In genomic region chr2:68053243-68053642, GRCm38 (mm10) we compare ENCODE assay signal across 22 mouse cellular contexts.
"Had no signal": no experiment of that assay in that cellular context is flagged by ENCODE, and none has a peak within 500 bp of the region (broad histone marks: within the 10 kb centered on the region; RNA-seq: fewer than 3 reads in every experiment).

No protein-coding gene starts in this region.

- ATAC-seq: hindbrain, postnatal 0 days; intestine, embryonic 16.5 days had no signal

- H3K27ac ChIP-seq: gastrocnemius, adult 2 months; heart, embryonic 10.5 days; hindbrain, embryonic 10.5 days; hindbrain, embryonic 12.5 days; hindbrain, embryonic 15.5 days; hindbrain, postnatal 0 days; kidney, embryonic 15.5 days; kidney, postnatal 0 days; limb, embryonic 13.5 days; limb, embryonic 15.5 days had no signal

- H3K27me3 ChIP-seq: heart, embryonic 12.5 days; hindbrain, embryonic 12.5 days; hindbrain, embryonic 15.5 days; kidney, embryonic 15.5 days; limb, embryonic 13.5 days; limb, embryonic 15.5 days had no signal

- H3K4me1 ChIP-seq: heart, embryonic 10.5 days; heart, embryonic 12.5 days; hindbrain, embryonic 10.5 days; hindbrain, embryonic 12.5 days; hindbrain, embryonic 15.5 days; kidney, embryonic 15.5 days; limb, embryonic 13.5 days; limb, embryonic 15.5 days had no signal

- H3K4me3 ChIP-seq: gastrocnemius, adult 2 months; heart, embryonic 10.5 days; heart, embryonic 12.5 days; hindbrain, embryonic 10.5 days; hindbrain, embryonic 12.5 days; hindbrain, embryonic 15.5 days; kidney, embryonic 15.5 days; limb, embryonic 13.5 days; limb, embryonic 15.5 days had no signal

- H3K4me2 ChIP-seq: heart, embryonic 12.5 days; hindbrain, embryonic 12.5 days; hindbrain, embryonic 15.5 days; kidney, embryonic 15.5 days; limb, embryonic 13.5 days; limb, embryonic 15.5 days had no signal

- H3K9me3 ChIP-seq: heart, embryonic 10.5 days; heart, embryonic 12.5 days; hindbrain, embryonic 10.5 days; hindbrain, embryonic 12.5 days; hindbrain, embryonic 15.5 days; kidney, embryonic 15.5 days; limb, embryonic 13.5 days; limb, embryonic 15.5 days had no signal

- H3K36me3 ChIP-seq: heart, embryonic 10.5 days; heart, embryonic 12.5 days; hindbrain, embryonic 10.5 days; hindbrain, embryonic 12.5 days; hindbrain, embryonic 15.5 days; kidney, embryonic 15.5 days; limb, embryonic 13.5 days; limb, embryonic 15.5 days had no signal

- H3K9ac ChIP-seq: heart, embryonic 12.5 days; hindbrain, embryonic 12.5 days; hindbrain, embryonic 15.5 days; kidney, embryonic 15.5 days; limb, embryonic 13.5 days; limb, embryonic 15.5 days had no signal

- DNase-seq: gastrocnemius, adult 2 months; gastrocnemius, postnatal 10 days; gastrocnemius, postnatal 25 days; heart, adult 18-20 months; heart, postnatal 10 days; heart, postnatal 4 days; kidney, adult 11 months; kidney, postnatal 36 days; layer of hippocampus, adult 9-11 months; layer of hippocampus, postnatal 36 days; left cerebral cortex, postnatal 4 days had no signal
